Mouse (Mus musculus) ES-Bruce4 (cell line): ENCODE data around the gene Chad. TPM values are rescaled to one million over a fixed set of nuclear protein-coding genes. Genes with fewer than 3 reads are reported as not detected.

Experiments
- H3K27ac ChIP-seq: 2 replicates; pipeline ENCODE4 v1.5.1; 2012; ENCODE audit warnings: low read length, inconsistent platforms; ENCODE audit not compliant: insufficient read depth
- H3K27me3 ChIP-seq: 2 replicates; pipeline ENCODE4 v1.6.1; 2012; ENCODE audit warnings: mild to moderate bottlenecking, low read length, inconsistent platforms; ENCODE audit not compliant: control insufficient read depth, poor library complexity, insufficient read depth, severe bottlenecking
- H3K36me3 ChIP-seq: 2 replicates; pipeline ENCODE4 v1.6.1; 2012; ENCODE audit warnings: inconsistent platforms, mild to moderate bottlenecking, low read length, moderate library complexity; ENCODE audit not compliant: control insufficient read depth, poor library complexity, insufficient read depth, severe bottlenecking
- H3K4me1 ChIP-seq: one replicate; pipeline ENCODE4 v1.8.1; 2011; ENCODE audit warnings: low read length; ENCODE audit not compliant: control insufficient read depth, insufficient read depth
- H3K4me3 ChIP-seq: 2 replicates; pipeline ENCODE4 v1.5.1; 2011; ENCODE audit warnings: low read depth, mild to moderate bottlenecking, low read length
- H3K9ac ChIP-seq: 2 replicates; pipeline ENCODE4 v1.6.1; 2012; ENCODE audit warnings: low read depth, mild to moderate bottlenecking, inconsistent platforms; ENCODE audit not compliant: poor library complexity, severe bottlenecking
- H3K9me3 ChIP-seq: replicated peaks from 2 replicates; pipeline ENCODE4 v1.6.1; 2012; ENCODE audit warnings: mild to moderate bottlenecking, low read length, inconsistent platforms; ENCODE audit not compliant: control insufficient read depth, poor library complexity, insufficient read depth, severe bottlenecking
- CTCF ChIP-seq: IDR thresholded peaks from one replicate; pipeline ENCODE4 v1.8.1; 2011; ENCODE audit warnings: low read depth, low read length
- EP300 ChIP-seq: IDR thresholded peaks from 2 replicates; pipeline ENCODE4 v1.6.1; 2011; ENCODE audit warnings: low read depth, low read length; ENCODE audit not compliant: insufficient read depth
- POLR2A ChIP-seq: IDR thresholded peaks from one replicate; pipeline ENCODE4 v1.8.1; 2011; ENCODE audit warnings: low read length; ENCODE audit not compliant: insufficient read depth
- polyA plus RNA-seq: library from polyadenylated mRNA; stranded (reverse); fragments of >200 nt; gene quantifications from 2 replicates; pipeline ENCODE4 v1.2.4, GENCODE M21; 2011; ENCODE audit warnings: low read depth; ENCODE audit not compliant: missing spikeins, insufficient read depth, insufficient read length

Gene Chad
- polyA plus RNA-seq, 1 experiment, result not detected

GRCm38 (mm10) chr11:94571850-94572249, 7.0 kb downstream of the Chad start:
- Histone ChIP-seq H3K36me3 (no peaks in the 10 kb centered on the region), H3K27me3 (no peaks in the 10 kb centered on the region)

GRCm38 (mm10) chr11:94574560-94574959, 9.7 kb downstream of the Chad start:
- H3K27me3 ChIP-seq, result no peaks in the 10 kb centered on the region
- no peak for TF ChIP-seq CTCF
- H3K27ac ChIP-seq, result no peak overlapping the region
- no peaks in the 10 kb centered on the region for H3K9me3 ChIP-seq
- H3K4me1 ChIP-seq, result no peaks in the 10 kb centered on the region
- H3K4me3 ChIP-seq, result no peak overlapping the region
- H3K9ac ChIP-seq, result no peak overlapping the region
- H3K36me3 ChIP-seq, result no peaks in the 10 kb centered on the region

More at GRCm38 (mm10) chr11:94571850-94572249, 7.0 kb downstream of the Chad start:
- no peaks in the 10 kb centered on the region for H3K9me3 ChIP-seq
- no peaks in the 10 kb centered on the region for H3K4me1 ChIP-seq
- no peak overlapping the region for H3K27ac ChIP-seq
- no peak overlapping the region for H3K4me3 ChIP-seq
- TF ChIP-seq CTCF, result no peak
- no peak for TF ChIP-seq EP300
- no peak for TF ChIP-seq POLR2A
- no peak overlapping the region for H3K9ac ChIP-seq

GRCm38 (mm10) chr11:94575036-94575435, 10.2 kb downstream of the Chad start:
- no peak for TF ChIP-seq CTCF
- no peak for TF ChIP-seq POLR2A
- no peak for TF ChIP-seq EP300
- Histone ChIP-seq H3K36me3 (no peaks in the 10 kb centered on the region), H3K9ac (no peak overlapping the region), H3K27ac (no peak overlapping the region), H3K4me3 (no peak overlapping the region), H3K4me1 (no peaks in the 10 kb centered on the region), H3K27me3 (no peaks in the 10 kb centered on the region), H3K9me3 (no peaks in the 10 kb centered on the region)

GRCm38 (mm10) chr11:94576361-94576760, 11.5 kb downstream of the Chad start:
- Histone ChIP-seq H3K4me1 (no peaks in the 10 kb centered on the region), H3K27ac (no peak overlapping the region), H3K9me3 (no peaks in the 10 kb centered on the region), H3K27me3 (no peaks in the 10 kb centered on the region), H3K9ac (no peak overlapping the region), H3K36me3 (no peaks in the 10 kb centered on the region), H3K4me3 (no peak overlapping the region)
- TF ChIP-seq EP300 (no peak), POLR2A (no peak), CTCF (no peak)

- Histone ChIP-seq H3K4me1 (no peaks in the 10 kb centered on the region), H3K27ac (no peak overlapping the region), H3K27me3 (no peaks in the 10 kb centered on the region), H3K9me3 (no peaks in the 10 kb centered on the region), H3K36me3 (no peaks in the 10 kb centered on the region), H3K4me3 (no peak overlapping the region), H3K9ac (no peak overlapping the region)
- TF ChIP-seq EP300 (no peak), CTCF (no peak), POLR2A (no peak)
These were observed 15.4 kb downstream of the Chad start for GRCm38 (mm10) chr11:94580111-94580740.

- no peak overlapping the region for H3K27ac ChIP-seq
- no peak overlapping the region for H3K9ac ChIP-seq
- no peak overlapping the region for H3K4me3 ChIP-seq
- no peaks in the 10 kb centered on the region for H3K36me3 ChIP-seq
- H3K27me3 ChIP-seq, result no peaks in the 10 kb centered on the region
- H3K9me3 ChIP-seq, result no peaks in the 10 kb centered on the region
- TF ChIP-seq EP300 (no peak), POLR2A (no peak), CTCF (no peak)
- peaks cover 2% of the 10 kb centered on the region for H3K4me1 ChIP-seq
These were observed 20.2 kb downstream of the Chad start for GRCm38 (mm10) chr11:94585091-94585490.
